Mouse (Mus musculus) hindlimb bud, embryonic 11.5 days (tissue): ENCODE data around the gene Zkscan17.

Experiments used
- DNase-seq: peaks from one replicate; pipeline ENCODE4 v3.0.0-alpha.2; 2012; ENCODE audit warnings: low read depth, low spot score; ENCODE audit errors: extremely low spot score

The Zkscan17 gene

DNA sequence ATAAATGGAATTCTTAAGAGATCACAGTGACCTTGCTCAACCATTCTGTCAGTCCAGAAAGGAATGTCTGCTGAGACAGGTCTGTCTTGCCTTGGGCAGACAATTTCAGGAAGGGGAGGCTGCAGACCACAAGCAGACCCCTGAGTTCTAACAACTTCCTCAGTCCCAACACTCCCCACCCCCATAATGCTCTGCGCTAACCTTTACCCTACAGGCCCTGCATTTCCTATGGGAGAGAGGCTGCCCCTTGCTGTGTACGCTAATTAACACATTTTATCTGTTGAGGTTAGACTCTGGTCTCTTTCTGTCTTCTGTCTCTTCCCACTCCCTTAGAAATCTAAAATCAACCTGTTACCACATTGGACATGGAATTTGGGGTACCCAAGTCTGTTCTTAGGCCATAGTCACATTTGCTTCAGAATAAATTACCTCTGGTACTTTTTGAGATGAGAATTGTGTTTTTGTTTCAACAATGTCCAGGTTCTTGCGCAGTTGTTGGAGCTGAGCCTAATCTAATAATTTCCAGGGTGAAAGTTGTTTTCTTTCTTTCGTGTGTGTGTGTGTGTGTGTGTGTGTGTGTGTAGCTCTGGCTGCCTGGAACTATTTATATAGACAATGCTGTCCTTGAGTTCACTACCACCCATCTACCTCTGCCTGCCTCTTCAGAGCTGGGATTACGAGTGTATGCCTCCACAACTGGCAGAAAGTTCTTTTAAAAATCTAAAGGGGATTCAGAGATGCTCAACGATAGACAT lies 6.6 kb downstream of the Zkscan17 start:
- DNase-seq, result no peak

DNA sequence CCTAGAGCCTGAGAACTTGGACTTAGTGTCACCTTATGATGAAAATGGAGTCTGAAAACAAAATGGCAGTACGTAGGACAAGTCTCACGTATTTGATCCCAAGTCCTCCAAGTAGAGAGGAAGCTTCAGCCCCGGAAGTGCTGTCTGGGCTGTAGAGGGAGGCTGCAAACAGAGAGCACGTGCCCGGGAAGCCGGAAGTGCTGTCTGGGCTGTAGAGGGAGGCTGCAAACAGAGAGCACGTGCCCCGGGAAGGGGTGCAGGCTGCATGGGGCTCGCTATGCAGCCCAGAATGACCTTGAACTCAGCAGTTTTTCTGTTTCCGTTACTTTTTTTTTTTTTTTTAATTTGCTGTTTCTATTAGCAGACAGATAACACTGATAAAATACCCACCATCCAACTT lies 8.3 kb downstream of the Zkscan17 start:
- no peak for DNase-seq

DNA sequence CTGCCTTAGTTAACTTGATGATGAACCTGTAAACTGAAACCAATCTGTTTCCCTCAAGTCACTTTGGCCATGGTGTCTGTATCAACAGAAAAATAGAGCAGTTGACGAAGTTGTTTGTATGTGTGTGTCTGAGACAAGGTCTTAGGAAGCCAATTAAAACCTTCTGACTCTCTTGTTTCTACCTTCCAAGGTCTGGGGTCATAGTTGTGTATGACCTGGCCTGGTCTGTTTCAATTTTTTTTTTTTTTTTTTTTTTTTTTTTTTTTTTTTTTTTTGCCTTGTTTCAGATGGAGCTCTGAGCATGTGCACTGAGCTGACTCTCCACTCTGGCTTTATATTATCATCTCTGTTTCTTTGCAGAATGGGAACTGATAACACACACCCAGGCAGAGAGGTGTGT lies 9.1 kb downstream of the Zkscan17 start:
- no peak for DNase-seq

DNA sequence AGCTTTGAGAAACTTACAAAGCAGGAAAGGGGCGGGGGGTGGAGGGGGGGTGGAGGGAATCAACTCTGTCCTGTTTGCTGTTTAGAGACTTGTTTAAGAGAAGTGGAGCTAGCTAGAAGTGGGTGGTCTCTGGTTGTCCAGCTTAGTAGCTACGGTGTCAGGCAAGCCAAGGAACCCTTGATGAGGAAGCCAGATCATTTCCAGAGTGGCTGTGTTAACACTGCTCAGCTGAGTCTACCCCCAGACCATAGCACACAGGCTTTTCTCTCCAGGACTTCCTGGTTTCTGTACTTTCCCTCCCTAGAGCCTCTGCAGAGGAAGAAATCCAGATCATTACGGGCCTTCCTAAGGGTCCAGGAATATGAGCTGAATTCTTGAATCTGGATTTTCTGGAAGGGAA lies 11.8 kb downstream of the Zkscan17 start:
- DNase-seq, result no peak

DNA sequence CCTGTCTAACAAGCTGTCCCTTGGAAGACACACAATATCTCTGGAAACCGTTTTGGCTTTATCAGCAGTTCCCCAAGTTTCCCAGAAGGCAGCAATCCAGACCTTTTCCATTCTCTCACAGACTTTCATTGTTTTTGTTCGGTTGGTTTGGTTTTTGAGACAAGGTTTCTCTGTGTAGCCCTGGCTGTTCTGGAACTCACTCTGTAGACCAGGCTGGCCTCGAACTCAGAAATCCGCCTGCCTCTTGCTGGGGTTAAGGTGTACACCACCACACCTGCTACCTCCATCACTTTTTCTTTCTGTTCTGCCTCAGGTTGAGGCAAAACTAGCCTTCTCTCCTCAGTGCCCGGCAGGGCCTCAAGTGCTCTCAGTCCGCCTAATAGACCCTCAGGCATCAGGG lies 12.2 kb downstream of the Zkscan17 start:
- DNase-seq, result no peak

DNA sequence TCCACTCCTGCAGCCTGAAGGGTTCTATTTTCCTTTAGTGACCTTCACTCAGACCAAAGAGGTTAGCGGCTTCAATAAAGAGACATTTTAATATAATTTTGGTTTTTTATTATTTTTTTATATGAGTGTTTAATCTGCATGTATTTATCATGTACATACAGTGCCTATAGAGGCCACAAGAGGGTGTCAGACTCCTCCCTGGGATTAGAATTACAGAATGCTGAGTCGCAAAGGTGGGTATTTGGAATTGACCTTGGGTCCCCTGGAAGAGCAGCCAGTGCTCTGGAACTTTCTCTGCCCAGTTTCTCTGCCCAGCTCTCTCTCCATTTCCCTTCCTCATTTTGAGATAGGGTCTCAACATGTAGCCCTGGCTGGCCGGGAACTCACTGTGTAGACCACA lies 13.0 kb downstream of the Zkscan17 start:
- DNase-seq, result no peak

DNA sequence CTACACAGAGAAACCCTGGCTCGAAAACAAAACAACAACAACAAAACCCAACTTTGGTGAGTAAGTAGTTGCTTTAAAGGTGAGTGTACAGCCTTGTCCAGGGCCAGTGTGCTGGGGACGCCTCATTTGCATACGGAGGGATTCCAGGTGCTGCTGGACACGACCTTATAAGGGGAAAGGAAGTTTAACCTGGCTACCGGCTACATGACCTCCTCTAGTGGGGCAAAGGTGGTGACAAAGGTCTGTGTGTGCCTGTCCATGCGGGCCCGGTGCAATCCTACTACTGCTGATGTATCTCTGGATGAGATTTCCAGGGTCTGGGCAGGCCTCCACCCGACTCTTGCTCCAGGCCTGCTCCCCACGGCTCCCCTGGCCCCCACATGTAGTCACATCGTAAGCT lies 13.8 kb downstream of the Zkscan17 start:
- DNase-seq, result no peak

DNA sequence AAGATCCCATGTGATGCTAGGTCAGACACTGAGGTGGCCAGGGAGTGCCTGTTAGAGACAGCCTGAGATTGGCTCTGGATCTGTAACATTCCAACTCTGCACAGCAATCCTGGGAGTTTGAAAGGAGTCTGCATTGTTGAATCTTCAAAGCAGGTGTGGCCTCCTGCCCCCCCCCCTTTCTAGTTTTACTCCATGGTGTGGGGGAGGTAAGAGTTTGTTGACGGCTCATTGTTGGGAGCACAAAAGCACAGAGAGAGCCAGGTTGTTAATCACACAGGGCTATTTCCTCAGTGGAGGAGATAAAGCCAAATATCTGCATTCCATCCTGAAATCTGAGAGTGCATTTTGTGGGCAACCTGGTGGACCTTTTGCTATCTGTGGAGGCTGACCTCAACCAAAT lies 15.0 kb downstream of the Zkscan17 start:
- DNase-seq, result no peak

DNA sequence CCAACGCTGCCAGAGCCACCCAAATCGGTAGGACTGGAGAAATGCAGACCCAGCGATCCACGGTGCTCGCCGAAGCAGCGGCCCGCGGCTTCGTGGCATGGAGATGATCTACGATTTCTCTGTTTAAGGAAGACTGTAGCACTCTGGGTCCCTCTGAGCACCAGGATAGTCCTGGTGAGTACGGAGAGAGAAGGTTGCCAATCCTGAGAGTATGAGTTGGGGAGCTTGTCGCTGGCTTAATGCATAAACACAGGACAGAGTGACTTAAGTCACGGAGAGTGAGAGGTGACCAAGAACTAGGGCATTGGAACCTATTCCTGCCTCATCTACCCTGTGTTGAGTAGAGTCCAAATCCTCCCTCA lies 19.9 kb downstream of the Zkscan17 start:
- no peak for DNase-seq

DNA sequence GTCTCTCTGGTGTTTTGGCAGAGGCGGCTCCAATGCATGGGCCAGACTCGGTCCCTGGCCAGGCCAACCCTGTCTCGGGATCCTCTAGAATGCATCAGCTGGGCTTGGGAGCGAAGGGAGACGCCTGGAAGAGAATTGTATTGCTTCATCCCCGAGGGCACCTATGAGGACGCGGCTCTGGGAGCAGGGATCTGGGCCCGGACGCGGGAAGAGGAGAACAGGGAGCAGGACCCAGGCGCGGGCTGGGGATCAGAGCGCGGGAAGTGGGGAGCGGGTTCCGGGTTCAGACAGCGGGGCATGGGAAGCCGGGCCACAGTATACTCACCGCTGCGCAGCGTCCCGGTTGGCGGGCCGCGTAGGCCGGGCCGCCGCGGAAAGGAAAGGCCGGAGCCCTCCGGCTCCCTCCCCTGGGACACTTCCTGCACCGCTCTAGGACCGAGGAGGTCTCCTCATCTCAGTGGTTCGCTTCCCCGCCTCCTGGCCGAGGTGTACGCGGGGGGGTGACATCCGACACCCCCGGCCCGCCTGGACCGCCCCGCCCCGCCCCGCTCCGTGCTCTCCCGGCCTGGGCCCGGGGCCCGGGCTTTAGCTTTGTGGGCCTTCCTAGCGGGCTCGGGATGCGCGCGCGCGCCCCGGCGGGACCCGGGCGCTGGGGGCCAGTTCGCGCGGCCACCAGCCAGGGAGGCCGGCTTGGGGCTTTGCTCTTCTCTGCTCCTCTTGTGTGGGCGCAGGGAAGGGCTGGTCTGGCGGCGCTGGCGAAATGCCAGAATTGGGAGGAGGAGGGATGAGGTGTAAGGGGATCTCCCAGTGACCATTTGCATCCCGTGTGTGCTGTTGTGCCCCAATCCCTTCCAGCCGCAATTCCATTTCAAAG lies 20.5 kb downstream of the Zkscan17 start:
- DNase-seq, result peak; percentile 61

DNA sequence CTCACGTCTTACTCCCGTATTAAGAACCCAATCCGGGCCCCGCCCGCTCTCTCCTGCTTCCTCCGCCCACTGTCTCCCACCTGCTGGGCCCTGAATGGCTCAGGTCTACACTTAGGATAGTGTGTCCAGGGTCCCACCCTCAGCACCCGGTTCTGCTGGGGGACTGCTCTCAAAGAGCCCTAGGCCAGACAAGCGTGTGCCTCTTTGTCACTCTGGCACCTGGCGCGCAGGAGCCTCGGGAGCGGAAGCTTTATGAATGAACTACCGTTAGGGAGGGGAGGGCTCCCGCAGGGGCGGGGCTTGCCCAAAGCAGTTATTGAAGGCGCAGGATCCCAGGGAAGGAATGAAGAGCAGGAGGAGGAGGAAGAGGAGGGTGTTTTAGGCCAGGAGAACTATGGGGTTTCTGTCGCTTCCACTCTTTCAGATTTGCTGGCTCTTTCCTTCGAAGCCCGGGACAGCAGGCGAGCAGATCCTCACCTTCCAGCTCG lies 21.2 kb downstream of the Zkscan17 start:
- DNase-seq, result no peak

DNA sequence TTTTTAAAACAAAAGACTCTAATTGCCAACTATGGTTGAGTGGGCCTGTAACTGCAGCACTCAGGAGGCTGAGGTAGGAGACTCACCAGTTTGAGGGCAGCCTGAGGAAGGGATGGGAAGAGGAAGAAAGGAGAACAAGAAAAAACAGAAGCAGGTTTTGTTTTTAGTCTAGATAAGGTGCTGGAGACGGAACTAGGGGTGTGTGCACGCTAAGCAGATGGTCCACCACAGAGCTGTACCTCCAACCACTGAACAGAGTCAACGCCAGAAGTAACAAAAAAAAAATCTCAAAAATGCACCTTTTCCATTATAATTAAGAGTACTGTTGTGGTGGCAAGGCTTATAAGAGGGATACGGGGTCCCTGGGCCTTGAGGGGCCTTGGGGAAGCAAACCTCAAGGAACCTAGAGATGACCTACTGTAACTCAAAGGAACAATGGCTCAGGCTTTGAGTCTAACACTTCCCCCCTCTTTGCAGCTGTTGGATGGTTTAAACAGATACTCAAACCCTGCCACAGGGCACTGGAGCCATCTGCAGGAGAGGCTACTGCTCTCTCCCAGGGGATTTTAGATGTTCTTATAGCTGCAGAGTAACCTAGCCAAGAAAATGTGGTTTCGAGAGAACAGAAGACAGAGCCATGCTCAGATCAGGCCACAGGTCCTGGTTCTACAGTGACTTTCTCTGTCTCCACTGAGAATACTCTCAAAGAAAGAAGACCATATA lies 24.4 kb downstream of the Zkscan17 start:
- no peak for DNase-seq

DNA sequence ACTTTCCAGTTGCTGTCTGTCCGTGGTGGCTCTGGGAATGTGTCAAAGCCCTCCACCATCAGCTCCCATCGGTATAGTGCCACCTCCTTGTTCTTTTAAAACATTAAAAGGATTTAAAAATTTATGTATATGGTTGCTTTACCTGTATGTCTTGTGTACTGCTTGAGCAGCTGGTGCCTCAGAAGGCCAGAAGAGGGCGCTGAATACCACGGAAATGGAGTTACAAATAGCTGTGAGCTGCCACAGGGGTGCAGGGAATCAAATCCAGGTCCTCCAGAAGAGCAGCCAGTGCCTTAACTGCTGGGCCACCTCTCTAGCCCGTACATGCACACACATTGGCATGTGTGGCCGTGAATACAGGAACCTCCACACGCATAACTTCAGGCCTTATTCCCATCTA lies 28.8 kb downstream of the Zkscan17 start:
- DNase-seq, result no peak

DNA sequence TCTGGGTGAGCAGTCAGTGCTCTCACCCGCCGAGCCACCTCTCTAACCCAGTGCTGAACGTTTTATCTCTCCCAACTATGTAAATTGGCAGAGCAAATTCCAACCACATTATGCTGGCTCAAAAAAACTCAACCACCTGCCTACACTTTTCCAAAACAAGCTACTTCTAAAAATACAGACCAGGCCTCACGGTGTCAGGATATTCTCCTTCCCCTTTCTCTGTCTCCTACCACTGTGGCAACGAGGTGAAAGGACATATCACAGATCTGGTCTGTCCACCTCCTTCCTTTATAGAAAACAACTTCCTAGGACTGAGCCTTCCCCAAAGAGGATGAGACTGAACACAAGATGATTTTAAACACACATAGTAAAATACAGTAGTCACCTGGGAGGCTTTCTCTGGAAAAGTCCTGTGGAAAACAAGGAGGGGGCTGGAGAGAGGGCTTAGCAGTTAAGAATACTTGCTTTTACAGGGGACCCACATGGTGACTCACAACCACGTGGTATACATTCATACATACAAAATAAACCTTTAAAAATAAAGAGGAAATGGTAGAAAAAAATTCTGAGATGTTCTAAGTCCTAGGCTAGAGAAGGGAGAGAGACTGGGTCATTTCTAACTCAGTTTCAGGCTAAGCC lies 29.8 kb downstream of the Zkscan17 start:
- DNase-seq, result no peak

DNA sequence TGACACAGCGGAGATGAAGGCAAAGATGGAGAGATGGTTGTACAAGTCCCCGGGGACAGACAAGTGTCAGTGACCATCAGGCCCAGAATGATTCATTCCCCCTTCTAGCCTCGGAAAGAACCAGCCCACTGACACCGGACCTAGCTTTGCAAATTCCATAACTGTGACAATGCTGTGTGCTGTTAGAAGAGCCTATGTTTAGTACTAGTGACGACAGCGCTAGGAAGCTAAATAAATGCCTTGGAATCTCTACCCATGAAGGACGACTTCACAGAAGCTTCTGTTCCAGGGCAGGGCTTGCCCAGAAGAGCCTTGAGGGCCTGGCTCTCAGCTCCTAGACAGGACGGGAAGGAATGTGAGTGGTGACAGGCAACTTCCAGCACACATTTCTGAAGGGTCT lies 40.3 kb downstream of the Zkscan17 start:
- no peak for DNase-seq

DNA sequence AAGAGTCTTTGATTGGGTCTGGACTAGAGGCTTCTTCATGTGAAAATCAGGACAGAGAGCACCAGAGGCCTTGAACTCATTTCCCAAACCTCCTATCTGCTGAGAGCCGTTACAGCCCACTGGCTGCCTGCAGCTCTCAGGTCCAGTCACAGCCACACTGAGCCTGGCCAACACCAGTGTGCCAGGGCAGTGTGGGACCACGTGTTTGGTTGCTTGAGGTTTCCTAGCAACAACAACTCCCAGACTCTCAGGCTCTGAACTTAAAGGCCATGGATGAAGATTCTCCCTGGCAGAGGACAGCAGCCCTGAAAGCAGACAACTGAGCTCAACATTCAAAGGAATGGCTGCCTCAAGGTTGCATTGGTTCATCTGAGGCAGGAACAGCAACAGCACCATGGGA lies 40.9 kb downstream of the Zkscan17 start:
- DNase-seq, result no peak

DNA sequence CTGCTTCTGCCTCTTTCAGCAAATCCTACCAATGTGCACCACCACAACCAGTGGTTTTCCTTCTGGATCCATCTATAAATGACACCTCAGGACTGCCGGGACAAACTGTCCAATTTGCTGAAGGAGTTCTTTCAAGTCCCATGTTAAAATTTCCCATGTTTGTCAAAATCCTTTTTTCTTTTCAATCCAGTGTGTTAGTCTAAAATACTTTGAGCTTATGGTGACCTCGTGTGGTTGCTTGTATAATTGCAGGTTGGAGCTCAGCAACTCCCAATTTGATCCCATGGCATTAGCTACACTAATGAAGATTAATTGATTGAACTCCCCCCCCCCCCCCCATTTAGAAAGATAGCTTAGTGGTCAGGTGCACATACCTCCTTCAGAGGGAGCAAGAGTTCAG lies 43.3 kb downstream of the Zkscan17 start:
- no peak for DNase-seq

DNA sequence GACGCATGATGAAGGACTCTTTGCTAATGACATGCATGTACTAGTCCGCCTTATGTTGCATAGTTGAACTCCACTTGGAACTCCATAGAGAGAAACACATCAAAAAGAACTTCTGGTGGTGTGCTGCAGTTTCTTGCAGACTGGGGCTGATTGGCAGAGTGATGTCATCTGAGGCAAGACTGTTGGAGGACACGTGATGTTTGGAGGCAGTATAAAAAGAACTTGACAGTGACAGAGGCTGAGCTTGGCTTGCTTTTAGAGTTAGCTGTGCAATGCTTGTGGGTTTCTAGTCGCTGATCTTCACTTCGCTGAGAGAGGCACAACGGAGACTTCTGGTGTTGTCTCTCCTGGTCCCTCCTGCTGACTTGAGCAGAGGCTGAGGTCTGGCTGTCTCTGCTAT lies 49.3 kb downstream of the Zkscan17 start:
- DNase-seq, result no peak

DNA sequence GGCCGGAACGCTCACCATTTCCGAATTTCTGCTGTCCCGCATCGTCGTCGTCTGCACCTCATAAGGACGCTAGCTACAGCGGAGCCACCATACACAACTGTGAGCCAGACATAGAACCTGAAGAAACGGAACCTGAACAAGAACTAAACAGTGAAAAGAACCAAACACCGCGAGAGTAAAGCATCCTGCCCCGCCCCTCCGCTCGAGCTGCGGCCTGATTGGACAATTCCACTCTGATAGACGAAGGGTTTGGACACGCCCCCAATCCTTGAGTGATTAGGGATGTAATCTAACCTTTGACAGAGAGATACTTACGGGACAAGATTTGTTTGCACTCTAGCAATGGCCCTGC lies 54.2 kb downstream of the Zkscan17 start, which contains the start of gene Zfp867:
TSS of gene Zfp867 (minus strand) at position 149 of the 352 bp plus-strand sequence.
- peak; percentile 67 for DNase-seq

DNA sequence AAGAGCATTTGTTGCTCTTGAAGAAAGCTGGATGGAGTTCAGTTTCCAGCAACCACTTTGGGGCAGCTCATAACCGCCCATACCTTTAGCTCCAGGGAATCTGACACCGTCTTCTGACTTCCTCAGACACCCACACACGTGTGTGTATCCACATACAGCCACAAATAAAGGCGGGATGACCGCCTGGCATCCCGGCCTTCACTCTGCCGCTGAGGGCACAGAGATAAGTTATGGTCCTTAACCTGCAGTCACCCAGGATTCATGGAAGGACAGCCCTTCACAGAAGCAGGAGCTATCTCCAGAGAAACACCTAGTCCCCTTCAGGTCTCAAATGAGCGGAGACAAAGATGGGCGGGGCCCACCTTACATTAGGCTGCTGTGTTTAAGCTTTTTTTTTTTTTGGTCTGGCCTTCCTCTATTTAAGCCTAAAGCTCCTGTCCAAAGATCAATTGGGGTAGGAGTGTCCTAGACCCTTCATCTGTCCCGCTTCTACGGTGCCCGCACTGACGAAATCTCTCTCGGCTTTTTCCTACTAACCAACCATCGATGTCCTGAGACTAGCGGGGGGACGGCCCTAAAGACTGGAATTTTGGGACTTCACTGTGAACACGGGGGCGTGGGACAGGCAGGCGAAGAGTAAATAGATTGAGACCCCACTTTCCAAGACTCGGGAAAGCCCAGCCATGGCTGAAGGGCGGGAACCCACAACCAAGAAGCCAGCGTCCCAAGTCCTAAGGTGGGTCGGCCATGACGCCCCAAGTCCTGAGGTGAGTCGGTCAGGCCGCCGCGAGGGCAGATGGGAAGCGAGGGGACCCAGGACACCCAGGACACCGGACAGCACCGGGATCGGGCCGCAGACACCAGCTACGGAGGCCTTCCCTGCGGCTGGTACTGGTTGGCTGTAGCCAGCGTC lies 54.9 kb downstream of the Zkscan17 start:
- no peak for DNase-seq
